Mouse (Mus musculus) liver, embryonic 14.5 days (tissue): ENCODE measurements around the gene Acta1.

Source experiments
- CTCF ChIP-seq: IDR thresholded peaks from 2 replicates; pipeline ENCODE4 v1.5.1; 2016; ENCODE audit warnings: antibody characterized with exemption, low read depth, control low read depth
- EP300 ChIP-seq: IDR thresholded peaks from 2 replicates; pipeline ENCODE4 v1.6.1; 2016; ENCODE audit warnings: antibody characterized with exemption, low read depth

DNA sequence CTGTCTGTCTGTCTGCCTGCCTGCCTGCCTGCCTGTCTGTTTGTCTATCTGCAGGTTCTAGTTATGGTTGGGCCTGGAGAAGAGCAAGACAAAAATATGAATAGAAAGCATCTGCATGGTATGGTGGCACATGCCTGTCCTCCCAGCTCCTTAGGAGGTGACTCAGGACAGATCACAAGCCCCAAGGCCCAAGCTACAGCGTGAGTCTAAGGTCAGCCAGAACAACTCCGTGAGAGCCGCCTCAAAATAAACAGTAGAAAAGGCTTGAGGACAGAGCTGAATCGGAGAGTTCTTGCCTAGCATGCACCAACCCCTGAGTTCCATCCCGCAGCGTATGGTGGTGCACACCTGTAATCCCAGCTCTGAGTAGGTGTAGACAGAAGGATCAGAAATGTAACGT, 28.8 kb downstream of the Acta1 start:
- TF ChIP-seq CTCF (no peak), EP300 (no peak)
